Mouse (Mus musculus) cortical plate, adult 2 months (tissue): Measurements from ENCODE around the gene Nf1. TPM values are rescaled to one million over a fixed set of nuclear protein-coding genes. Genes with fewer than 3 reads are reported as not detected.

Experiments
- H3K27ac ChIP-seq: fragments of 200-500 bp; 2 replicates; pipeline ENCODE4 v1.5.1; 2012; ENCODE audit warnings: low read length, control low read depth, inconsistent platforms; ENCODE audit not compliant: insufficient read depth
- H3K4me1 ChIP-seq: fragments of 200-500 bp; 2 replicates; pipeline ENCODE4 v1.6.1; 2011; ENCODE audit warnings: low read length; ENCODE audit not compliant: control insufficient read depth, insufficient read depth
- H3K4me3 ChIP-seq: fragments of 200-500 bp; 2 replicates; pipeline ENCODE4 v1.5.1; 2011; ENCODE audit warnings: mild to moderate bottlenecking, low read length, control low read depth; ENCODE audit not compliant: insufficient read depth
- CTCF ChIP-seq: fragments of 200-500 bp; IDR thresholded peaks from 2 replicates; pipeline ENCODE4 v1.5.1; 2011; ENCODE audit warnings: mild to moderate bottlenecking, control low read depth, low read length; ENCODE audit not compliant: insufficient read depth; ENCODE audit errors: extremely low read depth
- POLR2A ChIP-seq: fragments of 200-500 bp; IDR thresholded peaks from 2 replicates; pipeline ENCODE4 v1.6.1; 2011; ENCODE audit warnings: mild to moderate bottlenecking, low read length, control low read depth; ENCODE audit not compliant: insufficient read depth; ENCODE audit errors: extremely low read depth
- polyA plus RNA-seq: library from polyadenylated mRNA; depleted of rRNA; stranded (reverse); fragments of >200 nt; gene quantifications from 2 replicates; pipeline ENCODE4 v1.2.3, GENCODE M21; 2012

The Nf1 gene
- polyA plus RNA-seq, 1 experiment, result 33.8 TPM

DNA sequence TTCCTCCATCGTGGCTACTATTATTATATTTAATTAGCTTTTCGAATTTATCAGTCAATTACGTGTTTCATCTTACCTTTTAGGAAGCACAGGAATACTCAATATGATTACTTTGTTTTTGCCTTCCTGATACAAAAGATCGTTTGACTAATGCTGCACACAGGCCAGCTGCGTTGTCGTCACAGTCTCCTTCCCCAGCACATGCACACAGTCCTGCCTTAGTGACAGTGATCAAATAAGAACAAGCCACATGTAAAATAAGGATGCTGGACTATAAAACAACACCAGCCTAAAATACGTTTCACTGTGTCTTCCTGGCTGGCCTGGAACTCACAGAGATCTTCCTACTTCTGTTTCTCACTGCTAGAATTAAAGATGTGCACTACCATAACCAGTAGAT, 165.0 kb downstream of the Nf1 start:
- no peak for TF ChIP-seq CTCF
- no peak for TF ChIP-seq POLR2A
- Histone ChIP-seq H3K27ac (no peak overlapping the region), H3K4me1 (peaks cover 5% of the 10 kb centered on the region), H3K4me3 (no peak overlapping the region)

GRCm38 (mm10) chr11:79511970-79512369, 172.5 kb downstream of the Nf1 start:
- Histone ChIP-seq H3K4me3 (no peak overlapping the region), H3K4me1 (peaks cover 1% of the 10 kb centered on the region; the same call in 1 of the 2 replicates), H3K27ac (no peak overlapping the region)
- TF ChIP-seq POLR2A, result no peak
- no peak for TF ChIP-seq CTCF

- H3K27ac ChIP-seq, result no peak overlapping the region
- TF ChIP-seq POLR2A (no peak), CTCF (no peak)
- peaks cover 3% of the 10 kb centered on the region; the same call in 1 of the 2 replicates for H3K4me1 ChIP-seq
- H3K4me3 ChIP-seq, result no peak overlapping the region
Observed at GRCm38 (mm10) chr11:79515331-79515730, 175.8 kb downstream of the Nf1 start.

- H3K27ac ChIP-seq, result no peak overlapping the region
- TF ChIP-seq POLR2A (no peak), CTCF (no peak)
- H3K4me1 ChIP-seq, result peaks cover 4% of the 10 kb centered on the region
- H3K4me3 ChIP-seq, result no peak overlapping the region
Observed at GRCm38 (mm10) chr11:79515798-79516197, 176.3 kb downstream of the Nf1 start.

DNA sequence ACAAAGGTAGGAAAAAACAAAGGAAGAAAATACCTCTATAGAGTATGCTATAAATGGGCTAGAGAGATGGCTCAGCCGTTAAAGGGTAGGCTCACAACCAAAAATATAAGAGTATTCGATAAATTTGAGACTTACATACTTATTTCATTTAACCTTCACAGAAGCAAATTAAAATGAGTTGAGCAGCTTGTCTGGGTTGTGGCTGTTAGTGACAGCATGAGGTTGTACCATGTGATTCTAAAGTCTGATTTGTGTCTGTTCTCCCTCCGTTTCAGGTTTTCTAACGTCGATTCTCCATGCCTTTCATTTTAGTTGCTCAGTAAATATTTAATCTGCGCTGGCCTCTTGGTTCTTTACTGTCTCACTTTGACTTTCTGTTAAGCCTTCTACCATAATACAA, 179.8 kb downstream of the Nf1 start:
- H3K4me3 ChIP-seq, result no peak overlapping the region
- TF ChIP-seq CTCF, result no peak
- TF ChIP-seq POLR2A, result no peak
- H3K4me1 ChIP-seq, result peaks cover 7% of the 10 kb centered on the region
- H3K27ac ChIP-seq, result peak overlapping the region; percentile 76; the same call in 1 of the 2 replicates

GRCm38 (mm10) chr11:79519878-79520291, 180.4 kb downstream of the Nf1 start:
- Histone ChIP-seq H3K4me3 (no peak overlapping the region), H3K4me1 (peaks cover 7% of the 10 kb centered on the region), H3K27ac (no peak overlapping the region)
- no peak for TF ChIP-seq CTCF
- TF ChIP-seq POLR2A, result no peak

- no peak overlapping the region for H3K27ac ChIP-seq
- TF ChIP-seq POLR2A, result no peak
- no peak for TF ChIP-seq CTCF
- H3K4me1 ChIP-seq, result peaks cover 5% of the 10 kb centered on the region
Observed at GRCm38 (mm10) chr11:79520772-79521171, 181.3 kb downstream of the Nf1 start.

DNA sequence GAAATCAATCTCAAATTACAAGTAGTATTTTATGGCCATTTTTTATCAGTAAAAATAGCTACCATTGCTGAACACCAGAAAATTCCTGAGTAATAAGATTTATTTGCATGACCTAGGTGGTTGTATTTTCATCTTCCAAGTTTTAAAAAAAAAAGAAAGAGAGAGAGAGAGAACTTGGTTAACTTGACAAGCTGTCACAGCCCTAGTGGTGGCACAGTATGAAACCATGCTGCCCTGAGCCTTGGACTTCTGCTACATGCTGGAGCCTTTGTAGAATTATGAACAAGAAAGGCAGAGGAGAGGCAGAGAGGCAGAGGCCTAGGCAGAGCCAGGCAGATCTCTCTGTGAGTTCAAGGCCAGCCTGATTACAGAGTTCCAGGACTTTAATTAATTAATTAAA, 182.4 kb downstream of the Nf1 start:
- Histone ChIP-seq H3K4me1 (peaks cover 5% of the 10 kb centered on the region), H3K4me3 (no peak overlapping the region), H3K27ac (no peak overlapping the region)
- TF ChIP-seq CTCF (no peak), POLR2A (no peak)

More at GRCm38 (mm10) chr11:79520772-79521171, 181.3 kb downstream of the Nf1 start:
- H3K4me3 ChIP-seq, result no peak overlapping the region

GRCm38 (mm10) chr11:79522944-79523343, 183.5 kb downstream of the Nf1 start:
- no peak overlapping the region for H3K4me3 ChIP-seq
- H3K27ac ChIP-seq, result no peak overlapping the region
- TF ChIP-seq POLR2A, result no peak
- no peak for TF ChIP-seq CTCF
- peaks cover 8% of the 10 kb centered on the region for H3K4me1 ChIP-seq

DNA sequence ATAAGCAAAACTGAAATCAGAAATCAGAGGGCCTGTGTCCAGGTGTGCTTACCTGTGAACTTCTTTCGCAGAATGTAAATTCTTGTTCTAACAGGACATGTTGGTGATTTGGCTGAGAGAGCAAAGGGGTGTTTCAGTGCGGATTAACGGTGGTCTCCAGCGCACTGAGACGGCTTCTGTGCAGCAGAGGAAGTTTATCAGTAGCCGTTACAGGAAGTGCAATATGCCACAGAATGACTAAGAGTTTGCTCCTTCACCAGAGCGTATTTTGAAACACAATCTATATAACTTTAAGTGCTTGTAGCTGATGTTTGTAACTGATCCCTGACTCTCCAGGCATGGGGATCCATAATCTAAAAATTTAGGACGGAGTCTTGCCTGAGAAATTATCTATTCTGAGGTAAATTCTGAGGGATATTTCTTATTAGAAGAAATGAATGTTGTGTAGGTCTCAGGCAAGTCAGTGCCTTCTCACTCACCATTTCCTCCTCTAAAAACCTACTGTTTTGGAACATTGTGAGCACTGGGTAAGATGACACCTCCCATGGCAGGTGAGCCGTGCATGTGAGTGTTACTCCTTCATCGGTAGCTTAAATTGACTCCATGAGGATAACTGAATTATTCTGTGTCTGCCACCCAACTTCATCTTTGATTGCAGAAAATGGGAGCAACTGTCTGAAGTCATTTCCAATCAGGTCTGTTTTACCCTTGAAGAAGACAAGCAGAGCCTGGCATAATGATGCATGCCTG, 184.2 kb downstream of the Nf1 start, which contains the start of gene Evi2b:
Gene Evi2b (minus strand): TSS at position 203 of the 750 bp plus-strand sequence.
- TF ChIP-seq CTCF (no peak), POLR2A (no peak)
- no peak within 1 kb of the TSS for H3K27ac ChIP-seq
- H3K4me1 ChIP-seq, result peaks cover 8% of the 10 kb centered on the region
- no peak within 1 kb of the TSS for H3K4me3 ChIP-seq
